Mouse (Mus musculus) liver, adult 2 months (tissue): ENCODE results near the gene Olfr332.
"Not testable (repeated sequence)": the region's sequence is repeated elsewhere in the genome, so short reads cannot be mapped to it uniquely, and the experiment has no call there.

Experiments used
- CTCF ChIP-seq: fragments of 200-500 bp; IDR thresholded peaks from 2 replicates; pipeline ENCODE4 v1.5.1; 2011; ENCODE audit warnings: low read depth, low read length, control low read depth
- POLR2A ChIP-seq: fragments of 200-500 bp; IDR thresholded peaks from 2 replicates; pipeline ENCODE4 v1.6.1; 2011; ENCODE audit warnings: low read length, control low read depth; ENCODE audit not compliant: insufficient read depth; ENCODE audit errors: extremely low read depth

DNA sequence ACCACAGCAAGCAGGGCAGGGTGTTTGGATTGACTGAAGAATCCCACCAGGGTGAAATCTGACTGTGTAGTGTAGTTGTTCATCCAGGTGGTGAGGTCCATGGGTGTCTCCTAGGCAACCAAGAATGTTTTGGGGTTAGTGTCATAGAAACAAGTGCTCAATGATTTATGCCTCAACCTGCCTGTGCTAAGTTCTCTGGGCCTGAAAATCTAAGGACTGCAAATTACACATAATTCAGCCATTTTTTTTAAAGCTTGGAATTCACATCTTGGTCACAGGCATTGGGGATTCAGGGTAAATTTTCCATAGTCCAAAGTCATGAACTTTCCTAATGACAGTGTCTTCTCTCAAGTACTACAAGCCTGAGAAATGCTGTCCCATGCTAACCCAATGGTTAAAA, 10.1 kb upstream of the Olfr332 start, which contains the start of gene Olfr331:
- TF ChIP-seq CTCF, POLR2A: not testable (repeated sequence)
